In the genomic region with DNA sequence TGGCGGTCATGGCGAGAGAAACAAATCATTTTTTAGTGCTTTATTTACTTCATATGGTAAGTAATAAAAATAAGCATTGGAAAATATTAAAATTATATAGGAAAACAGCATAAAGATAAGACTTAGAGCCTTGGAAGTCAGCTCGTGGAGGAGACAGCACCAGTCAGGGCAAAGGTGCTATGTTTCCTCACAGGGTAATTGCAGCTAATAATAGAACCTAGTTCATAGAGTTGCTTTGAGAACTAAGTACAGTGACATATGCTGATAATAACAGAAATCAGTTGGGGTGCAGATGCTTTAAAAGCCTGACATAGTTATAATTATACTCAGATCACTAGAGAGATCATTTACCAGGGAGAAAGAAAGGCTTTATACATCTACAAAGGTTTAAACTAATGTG, we compare ENCODE assay signal across 15 mouse cellular contexts.
"Had no signal": no experiment of that assay in that cellular context is flagged by ENCODE, and none has a peak within 500 bp of the region (broad histone marks: within the 10 kb centered on the region; RNA-seq: fewer than 3 reads in every experiment).

No protein-coding gene starts in this region.

- DNase-seq: kidney, adult 2 months; kidney, postnatal 25 days; lung, embryonic 14.5 days; lung, postnatal 10 days; lung, postnatal 4 days; midbrain, embryonic 14.5 days; right cerebral cortex, adult 18-20 months; thymus, adult 18-20 months; thymus, postnatal 25 days had no signal

- H3K4me3 ChIP-seq: left cerebral cortex, adult 2 months; limb, embryonic 15.5 days; liver, embryonic 15.5 days; midbrain, embryonic 10.5 days; myocyte; neural tube, embryonic 15.5 days had no signal

- H3K9ac ChIP-seq: limb, embryonic 15.5 days; liver, embryonic 15.5 days; lung, embryonic 14.5 days; neural tube, embryonic 15.5 days had no signal

- H3K27ac ChIP-seq: left cerebral cortex, adult 2 months; limb, embryonic 15.5 days; liver, embryonic 15.5 days; midbrain, embryonic 10.5 days; neural tube, embryonic 15.5 days had no signal

- H3K36me3 ChIP-seq: limb, embryonic 15.5 days; liver, embryonic 15.5 days; midbrain, embryonic 10.5 days; neural tube, embryonic 15.5 days had no signal

- H3K4me2 ChIP-seq: limb, embryonic 15.5 days; liver, embryonic 15.5 days; lung, embryonic 14.5 days; neural tube, embryonic 15.5 days had no signal

- H3K9me3 ChIP-seq: limb, embryonic 15.5 days; liver, embryonic 15.5 days; midbrain, embryonic 10.5 days; neural tube, embryonic 15.5 days had no signal

- H3K27me3 ChIP-seq: limb, embryonic 15.5 days; liver, embryonic 15.5 days; neural tube, embryonic 15.5 days had no signal

- H3K4me1 ChIP-seq: limb, embryonic 15.5 days; liver, embryonic 15.5 days; midbrain, embryonic 10.5 days; neural tube, embryonic 15.5 days had no signal
